Mouse (Mus musculus) layer of hippocampus, postnatal 36 days (tissue): ENCODE measurements around the gene 2700081O15Rik. TPM values are rescaled to one million over a fixed set of nuclear protein-coding genes. Genes with fewer than 3 reads are reported as not detected.
A peak's percentile ranks its signal among the peaks of the same experiment; 100 is the strongest.

Source experiments
- DNase-seq, 2 experiments: peaks; one replicate each; pipeline ENCODE4 v3.0.0; 2022
- total RNA-seq, 2 experiments: library from RNA; stranded (reverse); gene quantifications; 2 replicates each; pipeline ENCODE4 v1.2.3; 2021

Gene 2700081O15Rik
- total RNA-seq, 2 experiments from 2014 or later, result 46.9 to 54.4 TPM

DNA sequence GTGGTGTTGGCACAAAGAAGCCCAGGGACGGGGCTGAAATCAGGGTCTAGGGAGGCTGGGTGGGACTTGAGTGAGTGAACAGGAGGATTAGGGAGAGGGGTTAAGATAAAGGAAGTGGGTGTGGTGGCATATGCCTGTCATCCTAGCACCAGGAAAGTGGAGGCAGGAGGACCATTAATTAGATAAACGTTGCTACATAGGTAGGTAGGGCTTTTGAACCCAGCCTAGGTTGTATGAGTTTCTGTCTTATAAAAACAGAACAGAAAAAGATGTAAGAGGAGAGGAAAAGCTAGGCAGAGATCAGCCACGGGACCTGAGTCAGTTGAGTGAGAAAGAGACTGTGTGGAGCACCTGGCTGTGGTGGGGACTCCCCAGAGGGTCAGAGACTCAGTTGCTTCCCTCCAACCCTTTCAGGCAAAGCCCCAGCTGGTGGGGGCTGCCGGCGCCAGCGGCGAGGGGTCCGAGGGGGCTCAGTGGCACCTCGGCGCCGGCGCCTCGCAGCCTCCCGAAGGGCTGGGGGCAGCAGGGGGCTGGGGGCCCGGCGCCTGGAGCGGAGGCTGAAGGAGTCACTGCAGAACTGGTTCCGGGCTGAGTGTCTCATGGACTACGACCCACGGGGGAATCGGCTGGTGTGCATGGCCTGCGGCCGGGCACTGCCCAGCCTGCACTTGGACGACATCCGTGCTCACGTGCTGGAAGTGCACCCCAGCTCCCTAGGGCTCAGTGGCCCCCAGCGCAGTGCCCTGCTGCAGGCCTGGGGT is 3.6 kb downstream of the 2700081O15Rik start:
- DNase-seq, result peak in 1 of 2 experiments; percentile 19

DNA sequence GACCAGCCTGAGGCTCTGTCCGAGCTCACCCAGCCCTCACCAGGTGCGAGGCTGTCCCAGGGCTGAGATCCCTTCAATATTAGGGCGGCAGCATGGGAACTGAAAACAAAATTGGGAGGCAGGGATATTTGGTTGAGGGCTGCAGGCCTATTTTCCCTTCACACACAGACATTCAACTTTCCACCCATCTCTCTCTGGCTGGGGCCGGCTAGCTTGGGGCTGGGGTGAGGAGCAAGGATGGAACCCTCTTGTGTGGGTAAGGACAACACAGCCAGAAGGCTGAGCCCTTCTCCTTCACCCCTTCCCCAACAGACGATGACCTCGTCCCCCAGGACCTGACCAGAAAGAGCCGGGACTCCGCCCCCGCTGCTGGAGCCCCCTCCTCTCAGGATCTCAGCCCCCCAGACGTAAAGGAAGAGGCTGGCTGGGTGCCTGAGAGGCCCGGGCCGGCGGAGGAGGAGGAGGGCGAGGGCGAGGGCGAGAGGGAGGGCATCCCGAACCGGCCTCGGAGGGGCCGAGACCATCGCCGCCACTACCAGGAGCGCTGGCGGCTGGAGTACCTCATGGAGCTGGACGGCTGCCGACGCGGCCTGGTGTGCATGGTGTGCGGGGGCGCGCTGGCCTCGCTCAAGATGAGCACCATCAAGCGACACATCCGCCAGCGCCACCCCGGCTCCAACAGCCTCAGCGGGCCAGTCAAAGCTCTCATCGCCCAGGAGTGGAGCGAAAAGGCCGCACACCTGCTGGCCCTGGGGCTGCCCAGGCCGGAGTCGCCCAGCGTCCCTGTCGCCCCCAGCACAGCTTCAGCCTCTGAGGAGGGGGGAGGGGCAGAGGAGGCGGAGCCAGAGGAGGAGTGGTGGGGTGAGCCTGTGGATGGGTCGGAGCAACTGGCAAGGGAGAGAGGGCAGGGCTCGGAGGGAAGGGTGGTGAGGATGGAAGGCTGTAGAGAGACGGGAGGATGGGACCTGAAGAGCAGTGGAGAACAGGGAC is 4.5 kb downstream of the 2700081O15Rik start:
- DNase-seq, result peak; percentile 57 to 67

DNA sequence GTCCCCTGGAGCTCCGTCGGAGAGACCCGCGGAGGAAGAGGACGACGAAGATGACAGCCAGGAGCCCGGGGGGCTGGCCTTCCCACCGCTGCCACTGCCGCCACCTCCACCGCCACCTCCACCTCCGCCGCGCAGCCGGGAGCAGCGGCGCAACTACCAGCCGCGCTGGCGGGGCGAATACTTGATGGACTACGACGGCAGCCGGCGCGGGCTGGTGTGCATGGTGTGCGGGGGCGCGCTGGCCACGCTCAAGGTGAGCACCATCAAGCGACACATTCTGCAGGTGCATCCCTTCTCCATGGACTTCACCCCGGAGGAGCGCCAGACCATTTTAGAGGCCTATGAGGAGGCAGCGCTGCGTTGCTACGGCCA is 5.2 kb downstream of the 2700081O15Rik start:
- DNase-seq, result no peak

DNA sequence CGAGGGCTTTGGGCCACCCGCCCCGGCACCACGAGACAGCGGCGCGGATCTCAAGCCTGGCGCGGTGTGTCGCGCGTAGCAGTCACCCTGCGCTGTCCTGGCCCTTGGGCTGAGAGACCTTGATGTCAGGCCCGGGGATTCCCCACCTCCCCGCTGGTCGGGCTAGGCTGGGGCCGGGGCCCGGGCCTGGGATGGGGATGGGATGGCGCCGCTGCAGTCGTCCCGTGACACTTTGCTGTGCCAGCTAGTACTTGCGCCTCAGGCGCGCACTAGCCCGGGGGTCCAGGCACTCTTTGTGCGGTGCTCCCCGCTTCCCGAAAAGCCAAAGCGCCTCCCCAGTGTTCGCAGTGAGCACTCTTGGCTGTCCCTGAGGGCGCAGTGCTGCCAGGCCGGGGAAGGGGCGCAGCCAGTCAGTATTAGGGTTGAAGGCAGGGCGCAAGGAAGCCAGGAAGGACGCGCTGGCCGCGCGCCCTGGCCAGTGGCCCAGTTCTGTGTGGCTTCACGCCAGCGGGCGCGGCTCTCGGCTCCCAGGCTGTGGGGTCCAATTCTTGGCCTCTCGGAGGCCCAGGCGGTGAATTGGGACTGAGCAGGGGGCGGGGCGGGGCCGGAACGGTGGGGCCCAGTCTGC is 5.7 kb downstream of the 2700081O15Rik start:
- DNase-seq, result peak; percentile 84 to 85

DNA sequence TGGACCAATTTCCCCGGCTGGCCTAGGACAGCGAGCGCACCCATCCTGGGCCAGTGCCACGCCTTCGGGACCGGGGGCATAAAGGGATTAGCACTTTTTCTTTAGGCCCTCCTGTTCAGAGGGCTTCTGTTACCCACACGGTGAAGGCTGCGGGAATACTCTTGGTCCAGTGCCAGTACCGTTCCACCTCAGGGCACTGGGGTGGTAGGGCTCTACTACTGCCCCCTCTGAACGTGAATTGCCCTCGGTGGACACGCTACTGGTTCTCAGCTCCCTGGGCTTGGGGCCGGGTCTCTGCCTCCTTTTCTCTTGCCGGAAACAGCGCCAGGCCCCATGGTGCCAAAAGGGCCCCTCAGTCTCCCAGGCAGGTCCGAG is 6.2 kb downstream of the 2700081O15Rik start:
- no peak for DNase-seq

DNA sequence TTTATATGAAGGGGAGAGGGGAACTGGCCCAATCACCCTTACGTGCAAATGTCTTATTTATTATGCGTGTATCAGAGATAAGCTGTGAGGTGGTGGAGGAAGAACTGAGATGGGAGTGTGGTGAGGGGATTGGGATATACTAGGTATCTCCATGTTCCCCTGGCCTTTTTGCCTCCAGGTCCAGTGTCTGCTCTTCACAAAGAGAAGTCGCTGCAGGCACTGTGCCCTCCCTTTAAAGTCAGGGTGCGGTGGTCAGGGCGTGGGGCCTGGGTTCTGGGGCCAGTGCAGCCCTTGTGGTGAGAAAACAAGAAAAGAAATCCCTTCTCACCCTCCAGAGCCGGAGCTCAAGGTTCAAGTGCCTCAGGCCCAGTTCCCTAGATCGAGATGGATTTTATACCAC is 6.7 kb downstream of the 2700081O15Rik start:
- no peak for DNase-seq

DNA sequence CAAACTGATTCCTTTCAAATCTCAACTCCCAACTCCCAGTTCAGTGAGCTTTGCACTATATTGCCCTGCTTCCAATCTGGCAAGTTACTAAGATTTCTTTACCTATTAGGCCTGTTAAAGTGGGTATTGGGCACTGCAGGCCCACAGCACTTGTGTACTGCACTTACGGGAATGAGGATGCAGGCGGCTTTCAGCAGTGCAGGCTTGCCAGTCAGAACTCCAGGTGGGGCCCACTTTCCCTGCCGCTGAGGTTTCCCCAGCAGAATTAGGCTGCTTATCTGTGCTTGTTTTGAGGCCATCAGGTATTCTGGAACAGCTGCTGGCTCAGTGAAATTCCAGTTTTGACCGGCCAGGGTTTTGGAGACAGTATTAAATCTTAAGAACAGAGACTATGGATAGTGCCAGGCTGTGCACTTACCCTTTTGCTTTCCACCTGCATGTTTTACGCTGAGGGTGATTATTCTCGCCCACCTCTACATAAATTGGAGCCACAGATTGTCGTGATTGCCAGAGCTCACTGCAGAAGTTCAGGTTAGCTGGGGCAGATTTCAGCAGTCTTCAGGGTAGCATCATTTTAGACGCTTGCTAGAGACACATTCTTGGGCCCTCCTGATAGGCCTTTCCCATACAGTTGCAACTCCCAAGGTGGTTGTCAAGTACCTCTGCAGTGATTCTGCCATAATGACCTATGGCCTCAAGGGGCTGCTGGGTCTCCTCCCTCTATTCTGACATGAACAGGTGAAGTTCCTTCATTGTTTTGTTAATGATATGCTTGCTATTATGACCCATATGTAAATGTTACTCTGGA is 7.4 kb downstream of the 2700081O15Rik start:
- no peak for DNase-seq

DNA sequence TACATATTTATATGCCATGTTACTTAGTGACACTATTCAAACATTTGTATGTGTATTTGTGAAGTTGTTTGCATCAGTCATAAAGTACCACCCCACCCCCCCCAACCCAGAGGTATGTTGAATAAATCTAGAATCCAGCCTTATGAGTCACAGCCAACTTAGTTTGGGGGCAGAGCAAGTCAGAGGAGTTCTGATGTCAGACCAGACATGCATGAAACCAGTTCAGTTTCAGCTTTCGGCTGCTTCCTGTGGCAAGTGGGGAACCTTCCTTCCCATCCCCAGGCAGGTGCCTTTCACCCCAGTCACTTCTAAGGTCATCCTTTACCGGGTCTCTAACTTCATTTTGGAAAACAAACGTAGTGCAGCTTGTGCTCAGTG is 8.0 kb downstream of the 2700081O15Rik start:
- DNase-seq, result no peak

DNA sequence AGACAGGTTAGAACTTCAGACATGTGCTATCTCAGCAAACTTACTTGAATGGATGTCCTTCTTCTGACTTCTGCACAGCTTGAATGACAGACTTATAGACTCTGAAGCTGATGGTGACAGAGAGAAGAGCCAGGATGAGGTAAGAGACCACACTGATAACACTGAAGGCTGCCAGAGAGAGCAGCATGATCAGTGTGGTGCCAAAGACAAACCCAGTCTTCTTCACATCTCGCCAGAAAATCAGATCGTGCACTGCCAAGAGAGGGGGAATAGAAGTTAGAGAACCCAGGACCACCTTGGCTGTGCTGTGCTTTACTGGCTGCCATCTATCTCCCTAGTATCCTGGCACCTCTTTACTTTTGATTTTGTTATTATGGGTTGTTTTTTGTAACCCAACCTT is 17.5 kb downstream of the 2700081O15Rik start:
- DNase-seq, result no peak

DNA sequence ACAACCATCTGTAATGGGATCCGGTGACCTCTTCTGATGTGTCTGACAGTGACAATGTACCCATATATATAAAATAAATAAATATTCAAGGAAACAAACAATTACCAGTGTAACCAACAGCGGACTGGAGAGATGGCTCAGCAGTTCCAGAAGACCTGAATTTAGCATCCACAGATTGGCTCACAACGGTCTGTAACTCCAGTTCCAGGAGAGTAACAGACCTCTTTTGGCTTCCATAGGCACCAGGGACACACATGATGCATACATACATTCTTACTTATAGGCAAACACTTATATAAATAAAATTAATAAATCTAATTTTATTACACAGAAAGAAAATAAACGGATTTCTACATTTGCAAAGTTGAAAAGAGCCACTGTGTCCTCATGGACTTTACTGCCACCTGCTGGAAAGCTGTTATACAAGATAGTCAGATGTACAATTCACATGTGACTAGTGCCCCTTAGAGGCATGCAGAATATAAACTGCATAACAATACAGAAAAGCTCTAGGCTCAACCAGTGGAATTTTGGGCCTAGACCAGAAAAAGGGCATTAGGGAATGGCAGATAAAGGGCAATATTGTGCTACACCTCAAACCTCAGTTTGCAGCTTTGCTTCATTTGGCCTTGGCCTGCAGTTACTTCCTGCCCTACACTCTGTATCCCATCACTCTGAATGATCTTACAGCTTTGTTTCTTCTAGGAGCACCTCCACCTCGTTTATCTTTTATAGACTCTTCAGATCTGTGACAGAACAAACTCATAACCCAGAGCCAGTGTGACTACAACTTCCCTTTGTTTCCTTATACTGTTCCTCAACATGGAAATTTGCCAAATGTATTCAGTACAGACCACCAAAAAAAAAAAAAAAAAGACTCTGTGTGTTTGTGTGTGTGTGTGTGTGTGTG is 18.9 kb downstream of the 2700081O15Rik start:
- DNase-seq, result no peak

DNA sequence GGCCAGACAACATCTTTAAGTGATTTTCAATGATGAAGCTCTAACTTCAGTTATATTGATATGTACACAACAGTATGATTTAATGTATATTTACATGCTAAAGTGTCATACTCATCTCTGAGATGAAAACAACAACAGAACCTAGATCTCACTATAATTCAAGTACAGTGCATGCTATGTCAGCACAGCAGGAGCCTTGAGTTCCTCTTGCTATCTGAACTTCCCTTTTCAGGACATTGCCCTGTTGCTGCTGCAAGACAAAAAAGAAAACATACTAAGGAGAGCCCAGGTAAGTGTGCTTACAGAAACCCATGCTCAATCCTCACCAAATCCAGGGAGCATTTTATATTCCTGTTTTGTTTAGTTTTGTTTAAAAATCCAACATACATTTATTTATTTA is 20.9 kb downstream of the 2700081O15Rik start:
- DNase-seq, result no peak

DNA sequence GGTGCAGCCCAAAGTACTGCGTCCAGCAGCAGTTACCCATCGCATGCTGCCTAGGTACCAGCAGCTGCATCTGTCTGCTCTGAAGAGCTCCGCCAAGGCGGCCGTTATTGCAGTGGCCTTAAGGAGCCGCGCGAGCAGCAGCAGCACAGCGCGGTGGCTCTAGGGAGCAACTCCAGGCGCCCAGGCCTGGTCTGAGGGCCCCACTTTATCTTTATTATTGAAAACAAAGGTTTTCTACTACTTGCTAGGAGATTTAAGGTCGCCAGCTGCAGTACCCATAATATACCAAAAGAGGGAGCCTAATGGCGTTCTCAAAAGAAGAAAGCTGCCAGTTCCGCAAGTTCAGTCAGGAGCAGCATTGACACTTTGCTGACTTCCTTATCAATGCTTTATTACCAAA is 24.1 kb downstream of the 2700081O15Rik start:
- no peak for DNase-seq

DNA sequence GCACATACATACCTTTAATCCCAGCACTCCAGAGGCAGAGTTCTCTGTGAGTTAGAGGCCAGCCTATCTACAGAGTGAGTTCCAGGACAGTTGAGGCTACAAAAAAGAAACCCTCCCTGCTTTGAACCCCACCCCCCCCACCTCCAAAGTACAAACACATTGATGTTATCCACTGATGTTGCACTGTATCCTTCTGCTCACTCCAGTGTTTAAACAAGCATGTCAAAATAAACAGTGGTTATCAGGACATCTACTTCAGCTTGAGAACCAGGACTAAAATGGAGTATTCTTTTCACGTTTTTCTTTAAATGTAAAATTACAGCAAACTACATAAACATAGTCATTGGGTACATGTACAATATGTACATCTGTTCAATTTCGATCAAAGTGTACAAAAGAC is 27.7 kb downstream of the 2700081O15Rik start:
- no peak for DNase-seq

DNA sequence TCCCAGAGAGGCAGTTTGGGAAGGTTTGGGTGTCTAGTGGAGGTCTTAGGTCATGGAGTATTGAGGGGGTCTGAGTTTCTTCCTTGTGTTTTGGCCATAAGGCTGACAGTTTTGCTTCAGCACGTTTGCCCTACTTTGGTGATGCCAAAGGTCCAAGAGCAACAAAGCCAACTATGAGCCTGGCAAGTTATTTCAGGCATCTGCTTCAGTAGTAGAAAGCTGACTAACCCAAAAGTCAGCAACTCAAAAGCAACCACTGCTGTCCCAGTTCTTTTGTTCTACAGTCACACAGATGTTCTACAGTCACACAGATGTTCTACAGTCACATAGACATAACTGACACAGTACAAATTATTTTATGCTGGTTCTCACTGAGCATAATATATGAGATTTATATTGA is 28.2 kb downstream of the 2700081O15Rik start:
- DNase-seq, result no peak

DNA sequence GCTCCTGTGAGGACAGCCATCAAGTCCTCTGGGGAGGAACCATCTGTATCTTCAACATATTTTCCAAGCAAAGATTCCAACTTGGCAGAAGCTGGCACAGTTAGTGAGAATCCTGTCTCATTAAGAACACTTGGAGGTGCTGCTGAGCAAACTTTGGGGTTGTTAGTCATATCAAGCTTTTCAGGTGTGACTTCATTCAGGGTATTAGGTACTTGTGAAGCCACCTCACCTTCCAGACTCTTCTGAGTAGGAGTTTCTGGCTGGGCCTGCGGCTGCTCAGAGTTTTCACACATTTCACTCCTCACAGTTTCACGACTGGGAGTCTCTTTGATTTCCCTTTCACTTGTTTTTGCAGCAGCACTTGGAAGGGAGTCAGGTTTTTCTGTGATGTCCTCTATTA is 39.4 kb downstream of the 2700081O15Rik start:
- DNase-seq, result no peak

DNA sequence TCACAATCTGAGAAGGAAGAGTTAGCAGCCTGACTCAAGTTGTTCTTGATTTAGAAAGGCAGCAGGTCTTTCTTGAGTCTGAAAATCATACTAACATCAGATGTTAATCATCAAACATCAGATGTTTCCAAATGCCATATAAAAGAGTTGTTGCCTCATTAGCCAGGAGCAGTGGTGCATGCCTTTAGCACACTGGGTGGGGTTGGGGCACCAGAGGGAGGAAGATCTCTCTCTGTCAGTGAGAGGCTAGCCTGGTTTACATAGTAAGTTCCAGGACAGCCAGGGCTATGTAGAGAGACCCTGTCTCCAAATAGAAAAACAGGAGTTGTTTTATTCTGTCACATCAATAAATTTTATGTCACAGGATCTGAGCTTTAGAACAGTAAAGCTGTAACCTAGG is 41.5 kb downstream of the 2700081O15Rik start:
- DNase-seq, result no peak

DNA sequence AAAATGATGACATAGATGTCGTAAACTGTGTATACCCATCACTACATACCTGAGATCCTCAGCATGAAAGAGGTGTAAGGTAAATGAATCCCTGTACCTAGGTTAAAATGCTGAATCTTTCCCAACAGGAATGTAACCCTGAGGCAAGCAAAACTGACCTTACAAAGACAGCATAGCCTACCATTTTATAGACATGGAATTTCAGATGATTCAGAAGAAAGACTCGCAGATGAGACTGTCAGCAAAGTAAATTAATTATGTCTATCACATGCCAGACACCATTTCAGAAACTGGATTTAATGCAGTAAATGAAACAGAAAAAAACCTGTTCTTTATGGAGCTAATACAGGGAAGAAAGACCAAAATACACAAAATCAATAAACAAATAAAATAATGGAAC is 41.9 kb downstream of the 2700081O15Rik start:
- DNase-seq, result no peak

DNA sequence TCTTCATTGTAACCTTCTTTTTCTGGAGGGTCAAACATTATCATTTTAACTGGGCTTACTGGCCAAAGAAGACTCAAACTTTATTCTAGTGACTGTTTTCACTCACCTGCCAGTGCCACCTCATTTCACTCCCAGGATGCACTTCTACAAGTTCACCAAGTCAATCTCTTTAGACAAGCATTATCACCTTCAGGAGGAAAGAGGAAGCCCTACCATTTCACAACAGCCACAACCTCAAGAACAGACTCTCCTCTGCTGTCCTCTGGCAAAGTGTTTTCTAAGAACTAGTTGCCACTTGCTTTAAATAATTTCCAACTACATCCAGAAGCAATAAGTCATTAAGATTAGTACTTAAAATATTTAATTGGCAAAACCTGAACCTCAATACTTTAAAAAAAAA is 50.5 kb downstream of the 2700081O15Rik start:
- DNase-seq, result no peak

DNA sequence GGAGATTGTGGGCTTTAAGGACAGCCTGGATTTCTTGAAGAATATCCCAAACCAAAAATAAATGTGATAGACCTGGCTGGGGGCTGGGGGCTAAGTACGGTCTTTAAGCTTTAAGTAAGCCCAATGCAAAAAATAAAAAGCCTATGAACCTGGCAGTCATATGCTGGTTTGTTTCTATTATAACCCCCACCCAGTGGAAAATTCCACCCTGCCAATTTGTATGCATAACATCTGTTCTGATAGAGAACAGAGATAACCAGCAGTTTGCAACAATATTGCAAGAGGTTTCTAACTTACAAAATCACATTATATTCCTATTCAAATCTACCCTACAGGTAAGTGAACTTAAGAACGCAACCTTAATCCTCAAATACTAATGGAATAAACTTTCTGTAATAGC is 53.2 kb downstream of the 2700081O15Rik start:
- DNase-seq, result no peak
